Mouse (Mus musculus) T-cell, adult 2 months (primary cell): ENCODE measurements around the gene Gdf1.

Experiments
- DNase-seq: peaks from one replicate; pipeline ENCODE4 v3.0.0; 2022; ENCODE audit warnings: low spot score

Gene Gdf1

DNA sequence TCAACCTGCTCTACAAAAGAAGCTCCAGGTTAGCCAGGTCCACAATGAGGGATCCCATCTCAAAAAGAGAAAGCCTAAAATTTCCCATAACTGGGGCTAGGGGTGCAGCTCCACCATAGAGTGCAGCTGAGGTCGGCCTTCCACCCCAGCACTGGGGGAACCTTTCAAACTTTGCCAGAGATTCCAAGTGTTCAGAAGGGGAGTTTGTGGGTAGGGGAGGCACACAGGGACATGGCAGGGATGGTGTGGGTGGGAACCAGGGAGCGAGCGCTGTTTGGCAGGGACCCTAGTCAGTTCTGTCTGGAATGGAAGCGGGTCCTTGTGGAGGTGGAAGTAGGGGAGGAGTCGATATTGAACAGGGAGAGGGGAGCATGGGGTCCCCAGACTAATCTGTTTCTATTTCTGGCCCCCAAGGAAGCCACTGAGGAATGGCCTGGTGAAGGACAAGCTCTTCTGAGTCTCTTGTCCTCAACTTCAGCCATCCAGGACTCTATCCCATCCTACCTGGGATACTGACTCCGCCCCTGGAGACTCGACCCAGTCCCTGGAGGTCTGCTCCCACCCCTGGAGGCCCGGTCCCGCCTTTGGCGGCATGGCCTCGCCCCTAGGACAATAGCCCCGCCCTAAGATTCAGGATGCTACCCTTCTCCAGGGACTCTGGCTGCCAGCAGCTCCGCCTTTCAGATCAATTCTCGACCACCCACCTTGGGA, at the start of gene Gdf1:
TSS of gene Gdf1 (plus strand) at position 694 of the 711 bp plus-strand sequence.
- DNase-seq: no peak

DNA sequence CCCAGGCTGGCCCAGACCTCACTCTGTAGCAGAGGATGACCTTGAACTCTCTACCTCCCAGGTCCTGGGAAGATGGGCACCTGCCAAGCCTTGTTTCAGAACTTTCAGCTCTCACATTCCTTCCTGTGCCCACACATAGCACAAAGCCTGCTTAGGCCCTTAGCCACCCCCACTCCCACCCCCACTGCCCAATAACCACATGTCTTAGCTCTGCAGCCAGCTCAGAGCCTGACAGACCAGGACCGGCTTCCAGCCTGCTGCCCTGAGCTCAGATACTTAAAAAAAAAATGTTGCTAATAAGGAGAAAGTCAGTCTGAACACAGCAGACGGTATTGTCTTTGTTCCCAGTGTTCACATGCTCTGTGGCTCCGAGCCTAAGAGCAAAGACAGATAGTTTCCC, 48.6 kb upstream of the Gdf1 start:
- no peak for DNase-seq

DNA sequence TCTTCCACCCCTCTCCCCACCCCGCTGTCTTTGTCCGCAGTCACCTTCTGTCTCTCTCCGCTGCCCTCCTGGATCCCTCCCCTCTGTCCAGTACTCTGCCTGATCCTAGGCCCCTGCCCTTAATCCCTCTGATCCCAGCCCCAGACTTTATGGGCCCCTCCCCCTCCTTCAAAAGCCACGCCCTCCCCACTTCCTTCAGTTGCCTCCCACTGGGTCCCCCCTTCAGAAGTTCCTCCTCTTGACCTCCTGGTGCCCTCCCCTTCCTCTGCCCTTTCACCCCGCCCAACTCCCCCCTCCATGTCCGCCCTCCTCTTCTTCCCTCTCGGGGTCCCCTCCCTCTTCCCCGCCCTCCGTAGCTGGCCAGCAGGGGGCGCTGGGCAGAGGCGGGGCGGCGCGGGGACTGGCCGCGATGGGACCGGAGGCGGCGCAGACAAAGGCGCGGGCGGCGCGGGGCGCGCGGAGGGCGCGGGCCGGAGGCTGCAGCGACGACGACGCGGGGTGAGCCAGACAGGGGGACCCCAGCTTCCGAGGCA, 46.9 kb upstream of the Gdf1 start, which contains the start of gene Homer3:
TSS of gene Homer3 (plus strand) at position 225 of the 533 bp plus-strand sequence.
- DNase-seq: peak; percentile 82

DNA sequence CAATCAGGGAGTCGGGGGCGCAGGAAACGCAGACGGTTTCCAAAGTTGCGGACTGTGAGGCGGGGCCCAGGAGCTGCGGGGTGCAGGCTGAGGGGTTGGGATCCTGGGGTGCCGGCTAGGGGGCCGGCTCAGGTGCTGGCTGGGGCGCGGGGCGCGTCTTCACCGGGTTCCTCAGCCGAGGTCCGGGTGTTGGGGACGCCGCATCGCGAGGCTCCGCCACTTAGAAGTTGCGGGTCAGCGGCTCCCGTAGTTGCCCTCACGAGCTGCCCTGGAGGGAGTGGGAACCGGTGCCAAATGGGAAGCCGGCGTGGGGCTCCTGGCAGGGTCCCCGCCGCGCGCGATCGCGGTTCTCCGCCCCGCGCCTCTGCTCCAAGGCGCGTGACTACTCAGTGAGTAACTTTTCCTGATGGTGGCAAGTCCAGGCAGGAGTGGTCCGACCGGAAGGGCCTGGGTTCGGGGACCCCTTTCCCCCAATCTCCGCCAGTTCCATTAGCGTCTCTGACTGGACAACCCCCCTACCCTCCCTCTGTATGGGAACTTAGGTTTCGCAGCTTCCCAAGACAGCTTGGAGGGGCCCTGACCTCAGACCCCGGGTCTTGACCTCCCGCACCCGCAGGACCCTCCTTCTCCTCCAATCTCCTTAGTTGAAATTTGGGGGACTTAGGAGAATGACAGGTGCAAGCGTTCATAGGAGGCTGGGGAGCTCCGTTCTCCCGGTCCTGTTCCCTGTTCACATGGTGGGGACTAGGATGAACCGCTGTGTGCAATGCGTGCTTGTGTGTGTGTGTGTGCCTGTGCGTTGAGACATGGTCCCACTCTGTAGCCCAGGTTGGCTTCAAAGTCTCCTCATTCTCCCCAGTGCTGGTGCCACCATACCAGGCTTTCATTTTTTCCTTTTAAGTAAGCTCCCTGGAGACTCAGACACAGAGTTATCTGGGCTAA, 46.2 kb upstream of the Gdf1 start:
- DNase-seq: no peak

DNA sequence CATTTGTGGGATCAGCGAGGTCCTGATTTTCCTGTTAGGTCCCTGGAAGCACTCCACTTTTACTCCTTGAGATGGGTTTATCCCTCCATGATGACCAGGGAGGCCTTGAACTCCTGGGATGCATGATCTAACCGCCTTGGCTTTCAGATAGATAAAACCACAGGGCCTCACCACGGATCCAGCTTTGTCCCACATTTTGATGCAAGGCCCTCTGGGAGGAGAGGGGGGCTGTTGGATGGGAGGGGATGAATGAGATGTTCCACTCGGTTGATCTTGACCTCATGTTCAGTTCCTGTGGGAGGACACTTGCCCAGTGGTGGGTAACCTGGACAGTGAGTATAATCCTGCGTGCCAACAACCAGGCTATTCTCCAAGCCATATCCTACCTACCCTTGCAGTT, 45.2 kb upstream of the Gdf1 start:
- no peak for DNase-seq

DNA sequence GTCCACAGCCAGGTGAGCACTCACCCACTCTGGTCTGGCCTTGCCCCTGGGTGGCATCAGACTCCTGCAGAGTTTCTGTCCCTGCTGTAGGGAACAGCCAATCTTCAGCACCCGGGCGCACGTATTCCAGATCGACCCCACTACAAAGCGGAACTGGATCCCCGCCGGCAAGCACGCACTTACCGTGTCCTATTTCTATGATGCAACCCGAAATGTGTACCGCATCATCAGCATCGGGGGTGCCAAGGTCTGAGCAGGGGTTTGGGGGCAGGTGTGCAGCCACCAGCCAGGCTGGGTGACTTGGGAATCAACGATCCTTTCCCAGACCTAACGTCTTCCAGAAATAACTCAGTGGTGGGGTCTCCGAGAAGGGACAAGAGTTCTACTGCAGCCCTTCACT, 44.3 kb upstream of the Gdf1 start:
- no peak for DNase-seq

DNA sequence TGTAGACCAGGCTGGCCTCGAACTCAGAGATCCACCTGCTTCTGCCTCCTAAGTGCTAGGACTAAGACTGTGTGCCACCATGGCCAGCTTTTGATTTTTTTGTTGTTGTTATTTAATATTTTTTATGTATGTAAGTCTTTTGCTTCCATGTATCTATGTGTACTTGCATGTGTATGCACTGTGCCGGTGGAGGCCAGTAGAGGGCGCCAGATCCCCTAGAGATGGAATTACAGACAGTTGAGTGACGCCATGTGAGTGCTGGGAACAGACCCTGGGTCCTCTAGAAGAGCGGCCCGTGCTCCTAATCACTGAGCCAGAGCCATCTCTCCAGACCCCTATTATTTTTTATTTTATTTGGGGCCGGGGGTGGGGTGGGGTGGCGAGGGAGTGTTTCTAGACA, 42.9 kb upstream of the Gdf1 start:
- DNase-seq: peak; percentile 40

DNA sequence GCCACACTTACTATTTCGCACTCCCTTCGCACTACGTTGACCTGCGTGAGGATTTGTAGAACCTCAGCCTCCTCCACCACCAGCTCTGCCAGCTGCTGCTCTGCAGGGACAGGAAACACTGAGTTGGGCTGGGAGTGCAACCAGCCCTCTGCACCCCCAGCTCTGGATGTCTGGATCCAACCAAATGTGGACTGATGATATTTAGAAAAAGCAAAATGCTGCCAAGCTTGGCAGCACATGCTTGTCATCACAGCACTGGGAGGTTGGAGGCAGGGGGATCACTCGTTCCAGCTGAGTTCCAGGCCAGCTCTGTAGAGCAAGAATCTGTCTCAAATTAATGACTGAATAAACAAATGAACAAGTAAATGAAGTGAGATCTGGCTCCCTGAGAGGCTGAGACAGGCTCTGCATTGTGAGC, 35.6 kb upstream of the Gdf1 start:
- no peak for DNase-seq

DNA sequence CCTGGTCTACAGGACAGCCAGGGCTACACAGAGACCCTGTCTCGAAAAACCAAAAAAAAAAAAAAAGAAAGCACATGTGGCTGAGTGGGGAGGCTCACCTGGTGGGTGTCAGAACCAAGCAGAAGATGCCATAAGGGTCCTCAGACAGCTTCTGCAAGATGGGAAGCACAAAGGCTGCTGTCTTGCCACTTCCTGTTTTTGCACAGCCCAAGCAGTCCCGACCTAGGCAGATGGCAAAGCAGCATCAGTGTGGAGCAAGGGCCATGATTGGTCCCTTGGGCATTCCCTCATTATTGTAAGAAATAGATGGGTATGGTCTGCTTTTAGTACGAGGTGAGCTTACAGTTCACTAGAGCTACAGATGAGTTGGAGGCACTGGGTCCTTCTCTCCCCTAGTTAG, 28.7 kb upstream of the Gdf1 start:
- DNase-seq: no peak

DNA sequence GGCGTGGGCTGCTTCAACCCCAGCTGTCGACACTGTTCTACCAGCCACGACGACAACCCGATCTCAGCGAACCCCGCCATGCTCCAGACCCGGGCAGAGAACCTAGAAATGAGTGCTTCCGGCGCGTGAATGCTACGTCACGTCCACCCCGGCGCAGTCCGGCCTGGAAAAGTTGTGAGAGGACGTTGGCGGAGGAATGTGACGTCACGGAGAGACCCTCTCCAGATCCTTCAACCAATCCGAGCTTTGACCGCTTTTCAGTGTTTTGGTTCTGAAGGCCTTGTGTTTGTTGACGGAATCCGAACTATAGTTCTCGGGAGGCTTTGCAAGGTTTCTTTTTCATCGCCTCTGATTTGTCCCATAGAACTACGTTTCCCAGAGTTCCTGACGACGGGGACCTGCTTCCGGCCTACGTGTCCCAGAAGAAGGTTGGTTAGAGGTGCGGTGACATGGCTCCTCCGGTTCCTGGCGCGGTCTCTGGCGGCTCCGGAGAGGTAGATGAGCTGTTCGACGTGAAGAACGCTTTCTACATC, 27.2 kb upstream of the Gdf1 start, which contains the start of the genes Ddx49 and Cope:
TSS of gene Ddx49 (minus strand) at position 132 of the 533 bp plus-strand sequence.
TSS of gene Cope (plus strand) at position 161 of the 533 bp plus-strand sequence.
- peak; percentile 92 for DNase-seq

DNA sequence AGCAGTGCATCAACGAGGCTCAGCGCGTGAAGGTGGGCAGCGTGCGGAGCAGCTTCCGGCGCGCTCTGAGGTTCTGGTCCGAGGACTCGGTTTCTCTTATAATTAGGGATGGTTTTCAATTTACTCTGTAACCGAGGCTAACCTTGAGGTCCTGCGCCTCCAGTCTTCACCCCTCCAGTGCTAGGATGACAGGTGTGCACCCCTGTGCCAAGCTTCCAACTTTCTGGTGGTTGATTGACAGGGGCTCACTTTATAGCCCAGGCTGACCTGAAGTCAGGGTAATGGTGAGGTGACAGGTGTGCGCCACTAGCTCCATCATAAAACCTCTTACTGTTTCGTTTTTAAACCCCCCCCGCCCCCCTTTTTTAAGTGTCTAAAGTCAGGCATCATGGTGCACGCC, 26.7 kb upstream of the Gdf1 start:
- DNase-seq: no peak

DNA sequence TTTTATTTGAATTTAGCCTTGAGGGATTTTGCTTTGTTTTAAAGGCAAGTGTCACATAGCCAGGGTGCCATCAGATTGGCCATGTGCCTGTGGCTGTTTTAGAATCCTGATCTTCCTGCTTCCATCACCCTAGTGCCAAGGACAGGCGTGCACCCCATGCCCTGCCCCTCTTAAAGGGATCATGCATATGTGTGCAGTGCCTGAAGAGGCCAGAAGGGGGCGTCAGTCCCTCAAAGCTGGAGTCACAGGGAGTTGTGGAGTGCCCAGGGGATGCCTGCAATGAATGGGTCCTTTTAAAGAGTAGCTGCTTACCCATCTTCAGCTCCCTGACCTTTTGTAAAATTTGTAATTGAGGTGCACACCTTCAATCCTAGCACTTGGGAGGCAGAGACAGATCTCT, 20.3 kb upstream of the Gdf1 start:
- peak; percentile 32 for DNase-seq

DNA sequence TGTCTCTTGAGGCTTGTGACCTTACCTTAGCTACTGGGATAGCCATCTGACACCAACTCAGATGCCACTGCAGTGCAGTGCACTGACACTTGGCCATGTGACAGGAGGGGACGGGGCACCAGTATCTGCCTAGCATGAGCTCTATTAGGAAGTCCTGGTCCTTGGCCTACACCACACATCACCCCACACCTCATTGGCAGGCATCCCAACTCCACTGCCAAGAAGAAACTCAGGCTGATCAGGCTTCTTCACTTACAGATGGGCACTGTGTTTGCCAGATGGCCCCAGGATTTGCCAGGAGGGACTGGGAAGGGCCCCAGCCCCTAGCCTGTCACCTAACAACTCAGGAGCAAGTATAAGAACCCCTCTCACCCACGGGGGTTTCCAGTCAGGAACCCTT, 16.2 kb upstream of the Gdf1 start:
- no peak for DNase-seq

DNA sequence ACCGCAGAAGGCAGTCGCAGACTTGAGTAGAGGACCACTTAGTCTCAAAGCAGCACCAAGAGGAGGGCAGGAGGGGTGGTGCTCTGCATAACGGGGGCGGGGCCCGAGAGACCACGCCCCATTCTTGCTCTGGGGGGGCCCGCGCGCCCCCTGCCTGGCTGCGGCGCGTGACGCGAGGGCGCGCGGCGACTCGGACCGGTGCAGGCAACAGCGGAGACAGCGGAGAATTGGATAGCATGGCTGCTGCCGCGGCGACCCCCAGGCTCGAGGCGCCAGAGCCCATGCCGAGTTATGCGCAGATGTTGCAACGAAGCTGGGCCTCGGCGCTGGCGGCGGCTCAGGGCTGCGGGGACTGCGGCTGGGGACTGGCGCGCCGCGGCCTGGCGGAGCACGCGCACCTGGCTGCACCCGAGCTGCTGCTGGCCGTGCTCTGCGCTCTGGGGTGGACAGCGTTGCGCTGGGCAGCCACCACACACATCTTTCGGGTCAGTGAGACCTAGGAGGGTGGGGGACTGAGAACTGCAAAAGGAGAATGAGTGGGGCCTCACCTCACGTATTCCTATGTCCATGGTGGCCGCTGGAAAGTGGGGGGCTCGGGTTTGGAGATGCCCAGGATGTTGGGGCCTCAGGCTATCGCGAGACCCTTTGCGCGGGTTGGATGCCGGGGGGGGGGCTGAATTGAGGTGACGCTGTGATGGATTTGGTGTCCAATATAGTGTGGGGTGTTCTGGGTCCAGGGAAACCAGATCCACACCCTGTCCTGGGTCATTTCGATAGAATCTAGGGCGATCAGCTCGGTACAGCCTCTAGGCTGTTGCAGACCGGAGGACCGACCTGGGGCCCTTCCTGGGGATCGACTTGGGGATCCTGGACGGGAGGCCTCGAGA, 13.8 kb upstream of the Gdf1 start, which contains the start of gene Cers1:
TSS of gene Cers1 (plus strand) at position 152 of the 887 bp plus-strand sequence.
- no peak for DNase-seq

DNA sequence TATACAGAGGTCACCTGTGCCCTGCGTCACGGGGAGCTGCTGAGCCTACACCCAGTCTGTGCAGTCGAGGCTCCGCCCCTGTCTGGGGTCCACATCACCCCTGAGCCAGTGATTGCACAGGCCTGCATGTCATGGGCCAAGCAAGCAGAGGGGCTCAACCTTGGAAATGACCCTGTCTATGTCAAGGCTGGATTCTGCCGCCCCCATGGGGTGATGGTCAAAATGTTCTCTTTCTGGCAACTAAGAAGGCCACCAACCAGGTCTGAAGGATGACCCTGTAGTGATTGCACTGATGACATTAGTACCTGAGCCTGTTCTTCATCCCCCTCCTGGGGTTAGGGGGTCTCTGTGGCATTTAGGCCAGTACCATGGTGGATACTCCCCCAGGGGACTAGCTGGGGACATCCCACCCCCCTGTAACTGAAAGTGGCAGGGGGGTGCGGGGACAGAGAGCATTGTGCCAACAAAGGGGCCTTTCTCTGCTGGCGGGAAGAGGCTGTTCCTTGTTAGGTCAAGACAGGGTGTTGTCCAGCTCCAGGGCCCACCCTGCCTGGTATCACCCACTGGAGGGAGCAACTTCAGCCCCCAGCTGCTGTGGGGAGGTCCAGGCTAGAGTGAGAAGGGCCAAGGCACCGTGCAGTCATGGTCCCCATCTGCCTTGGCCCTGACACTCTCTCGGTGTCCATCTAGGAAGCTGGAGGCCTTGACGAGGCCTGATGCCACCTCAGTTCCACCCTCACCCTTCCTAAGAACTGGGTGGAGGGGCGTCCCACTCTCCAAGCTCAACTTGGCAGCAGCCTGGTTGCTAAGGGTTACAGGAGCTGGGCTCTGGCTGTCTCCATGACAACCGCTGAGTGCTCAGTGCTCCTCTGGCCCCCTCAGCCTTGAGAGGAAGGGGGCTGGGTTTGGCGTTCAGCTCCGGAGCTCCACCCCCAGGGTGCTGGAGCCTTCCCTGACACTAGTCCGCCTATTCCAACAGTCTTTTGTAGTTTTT, 12.8 kb upstream of the Gdf1 start:
- no peak for DNase-seq

DNA sequence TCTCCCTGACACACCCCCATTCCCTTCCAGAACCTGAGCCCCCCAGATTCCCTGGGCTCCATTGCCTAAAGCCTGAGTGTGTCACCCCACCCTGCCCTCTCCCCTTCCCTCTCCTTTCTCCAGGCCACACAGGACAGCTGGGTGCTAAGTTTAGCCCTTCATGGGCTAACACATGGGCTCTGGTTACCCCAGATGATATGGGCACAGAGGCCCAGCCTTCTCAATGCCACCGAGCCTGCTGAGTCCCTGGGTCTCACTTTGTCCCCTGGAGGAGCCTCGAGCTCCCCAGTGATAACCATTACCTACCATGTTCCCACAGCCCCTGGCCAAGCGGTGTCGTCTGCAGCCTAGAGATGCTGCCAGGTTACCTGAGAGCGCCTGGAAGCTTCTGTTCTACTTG, 11.7 kb upstream of the Gdf1 start:
- no peak for DNase-seq

DNA sequence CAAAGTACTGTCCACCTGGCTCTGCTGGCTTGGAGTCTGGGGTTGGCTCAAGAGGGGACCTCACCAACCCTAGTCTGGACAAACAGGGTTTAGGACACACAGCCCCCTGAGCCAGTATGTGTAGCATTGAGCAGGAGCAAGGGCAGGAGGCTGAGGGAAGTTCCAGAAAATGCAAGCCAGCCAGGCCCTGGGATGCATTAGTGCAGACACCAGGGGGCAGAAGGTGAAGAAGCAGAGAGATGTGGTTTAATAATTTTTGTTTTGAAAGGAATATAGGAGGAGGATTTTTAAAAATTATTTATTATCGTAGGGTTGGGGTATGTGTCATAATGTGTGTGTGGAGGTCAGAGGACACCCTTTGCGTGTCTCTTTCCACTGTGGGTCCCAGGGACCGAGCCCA, 5.9 kb upstream of the Gdf1 start:
- no peak for DNase-seq

DNA sequence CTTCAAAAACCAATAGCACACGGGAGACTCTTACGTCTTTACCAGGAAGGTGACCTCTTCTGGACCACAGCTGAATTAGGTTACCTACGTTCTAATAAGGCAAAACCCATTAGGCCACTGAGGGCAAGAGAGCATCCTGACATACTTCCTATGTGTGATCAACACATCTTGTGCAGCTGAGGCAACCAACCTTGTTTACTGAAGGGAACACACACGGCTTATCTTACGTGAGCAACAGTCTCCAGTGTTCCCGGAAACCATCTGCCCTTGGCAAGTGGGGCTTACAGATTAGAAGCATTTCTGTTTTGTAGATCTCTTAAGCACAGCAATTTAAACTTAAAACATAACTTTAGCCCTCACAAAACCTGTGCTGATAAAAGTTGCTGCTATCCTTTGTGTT, 2.1 kb upstream of the Gdf1 start:
- DNase-seq: no peak

DNA sequence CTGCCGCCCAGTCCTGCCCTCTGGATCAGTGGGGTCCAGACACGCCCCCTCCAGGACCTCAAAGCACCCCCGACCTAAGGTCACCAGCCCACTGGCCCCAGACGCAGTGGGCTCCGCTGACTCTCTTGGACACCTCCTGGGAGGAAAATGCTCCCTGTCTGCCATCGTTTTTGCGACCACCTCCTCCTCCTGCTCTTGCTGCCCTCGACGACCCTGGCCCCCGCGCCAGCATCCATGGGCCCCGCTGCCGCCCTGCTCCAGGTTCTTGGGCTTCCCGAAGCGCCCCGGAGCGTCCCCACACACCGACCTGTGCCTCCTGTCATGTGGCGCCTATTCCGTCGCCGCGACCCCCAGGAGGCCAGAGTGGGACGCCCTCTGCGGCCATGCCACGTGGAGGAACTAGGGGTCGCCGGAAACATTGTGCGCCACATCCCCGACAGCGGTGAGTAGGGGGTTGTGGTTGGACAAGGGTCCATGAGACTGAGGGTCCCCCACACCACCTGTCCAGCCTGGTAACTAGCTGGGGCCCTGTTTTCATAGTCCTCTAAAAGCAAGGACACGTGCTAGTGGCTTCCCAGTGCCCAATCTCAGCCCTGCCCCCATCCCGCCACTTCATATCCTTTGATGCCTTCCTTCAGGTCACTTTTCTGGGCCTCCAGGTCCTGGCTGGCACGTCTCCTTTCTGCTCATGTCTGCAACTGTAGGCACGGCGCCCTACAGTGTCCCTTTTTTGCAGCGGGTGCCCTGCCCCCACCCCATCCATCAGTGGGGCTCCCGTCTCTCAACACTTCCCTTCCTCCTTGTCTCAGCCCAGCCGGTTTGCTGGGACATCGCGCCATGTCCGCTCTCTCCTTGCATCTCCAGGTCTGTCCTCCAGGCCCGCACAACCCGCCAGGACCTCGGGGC, 471 bp downstream of the Gdf1 start:
- no peak for DNase-seq
